Mouse (Mus musculus): ENCODE measurements around the gene Eln.

DNA sequence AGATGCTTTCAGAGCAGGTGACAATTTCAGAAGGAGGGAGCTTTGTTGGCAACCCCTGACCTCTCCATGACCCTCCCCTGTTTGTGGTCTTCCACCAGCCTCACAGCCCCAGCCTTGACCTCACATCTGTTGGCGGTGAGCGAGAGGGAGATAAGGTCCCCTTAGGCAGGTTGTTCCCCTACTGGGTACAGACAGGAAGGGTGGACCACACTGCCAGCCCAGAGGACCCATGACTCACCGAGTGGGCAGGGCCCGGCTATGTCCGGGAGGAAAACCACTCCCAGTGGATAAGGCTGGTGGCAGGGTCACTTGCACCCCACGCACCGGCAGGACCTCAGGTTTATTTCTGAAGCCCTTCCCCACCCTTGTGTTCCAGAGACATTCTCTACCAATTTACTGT lies 22.1 kb upstream of the Eln start:
- TF ChIP-seq CTCF (IDR thresholded peaks at IDR 0.05; ENCODE audit: low read depth), result no peak
- no peak for TF ChIP-seq EP300 (IDR thresholded peaks at IDR 0.05; ENCODE audit: low read depth)

All from liver, postnatal 0 days (tissue).